Mouse (Mus musculus): Measurements from ENCODE around the gene Myo18b. TPM values are rescaled to one million over a fixed set of nuclear protein-coding genes. Genes with fewer than 3 reads are reported as not detected.

Gene Myo18b
- polyA plus RNA-seq, 1 experiment from 2014 or later = 0.69 TPM

- Histone ChIP-seq H3K36me3 (ENCODE audit: control insufficient read depth, insufficient read depth, low read length) (no peaks in the 10 kb centered on the region), H3K27ac (ENCODE audit: low read length) (no peak overlapping the region), H3K9ac (replicated peaks; ENCODE audit: low read depth, low read length) (no peak overlapping the region), H3K9me3 (ENCODE audit: control insufficient read depth, low read depth, low read length) (no peaks in the 10 kb centered on the region), H3K27me3 (ENCODE audit: control insufficient read depth, insufficient read depth, low read length) (no peaks in the 10 kb centered on the region), H3K4me2 (replicated peaks; ENCODE audit: low read depth, low read length) (no peak overlapping the region), H3K4me1 (ENCODE audit: control insufficient read depth, insufficient read depth, low read length) (no peaks in the 10 kb centered on the region), H3K4me3 (ENCODE audit: low read depth, low read length) (no peak overlapping the region)
- WGBS = 75% methylated on average over 5 of the region's 5 CpGs
- ATAC-seq (ENCODE audit: insufficient number of reproducible peaks, insufficient read depth, low FRiP score, low read depth) = no peak
These were observed 27.5 kb downstream of the Myo18b start for GRCm38 (mm10) chr5:112868620-112869019.

DNA sequence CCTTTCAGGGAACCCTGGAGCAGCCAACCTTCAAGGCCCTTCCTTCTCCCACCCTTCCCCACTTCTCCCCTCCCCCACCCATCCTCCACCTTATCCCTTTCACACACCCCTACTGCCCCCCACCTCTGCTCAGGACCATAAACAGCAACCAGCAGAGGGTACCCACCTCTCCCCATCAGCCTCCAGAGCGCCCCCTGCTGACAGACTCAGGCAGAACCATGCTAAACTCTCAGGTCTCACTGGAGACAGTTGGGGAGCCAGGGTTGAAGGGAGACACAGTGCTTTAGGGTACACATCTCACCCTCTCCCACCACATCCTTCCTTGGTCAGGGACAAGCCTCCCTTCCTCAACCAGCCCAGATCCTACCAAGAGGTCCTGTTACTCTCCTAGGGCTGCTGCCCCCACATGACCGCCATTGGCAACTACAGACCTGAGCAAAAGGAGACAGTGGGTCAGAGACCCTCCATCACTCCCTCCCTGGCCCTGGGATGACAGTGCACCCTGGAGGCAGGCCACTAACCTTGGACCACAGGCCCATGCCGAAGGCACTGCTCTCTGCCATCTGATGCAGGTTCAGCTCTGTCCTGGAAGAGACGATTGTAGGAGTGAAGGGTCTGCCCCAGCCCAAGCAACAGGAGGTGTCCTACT lies 31.3 kb downstream of the Myo18b start:
- no peaks in the 10 kb centered on the region for H3K36me3 ChIP-seq (ENCODE audit: control insufficient read depth, insufficient read depth, low read length)

GRCm38 (mm10) chr5:112859379-112860035 lies 36.7 kb downstream of the Myo18b start:
- Histone ChIP-seq H3K36me3 (ENCODE audit: control insufficient read depth, insufficient read depth, low read length) (no peaks in the 10 kb centered on the region), H3K9ac (replicated peaks; ENCODE audit: low read depth, low read length) (no peak overlapping the region), H3K27ac (ENCODE audit: low read length) (no peak overlapping the region), H3K4me3 (ENCODE audit: low read depth, low read length) (no peak overlapping the region), H3K9me3 (ENCODE audit: control insufficient read depth, low read depth, low read length) (no peaks in the 10 kb centered on the region), H3K4me1 (ENCODE audit: control insufficient read depth, insufficient read depth, low read length) (no peaks in the 10 kb centered on the region), H3K27me3 (ENCODE audit: control insufficient read depth, insufficient read depth, low read length) (no peaks in the 10 kb centered on the region), H3K4me2 (replicated peaks; ENCODE audit: low read depth, low read length) (no peak overlapping the region)
- ATAC-seq (ENCODE audit: insufficient number of reproducible peaks, insufficient read depth, low FRiP score, low read depth) = no peak
- WGBS = 47% methylated on average over 12 of the region's 12 CpGs

More for the DNA sequence above, 31.3 kb downstream of the Myo18b start:
- WGBS = 45% methylated on average over 4 of the region's 4 CpGs
- H3K4me2 ChIP-seq (replicated peaks; ENCODE audit: low read depth, low read length) = no peak overlapping the region
- no peaks in the 10 kb centered on the region for H3K27me3 ChIP-seq (ENCODE audit: control insufficient read depth, insufficient read depth, low read length)
- H3K27ac ChIP-seq (ENCODE audit: low read length) = no peak overlapping the region
- no peak for ATAC-seq (ENCODE audit: insufficient number of reproducible peaks, insufficient read depth, low FRiP score, low read depth)
- H3K4me3 ChIP-seq (ENCODE audit: low read depth, low read length) = no peak overlapping the region
- no peaks in the 10 kb centered on the region for H3K4me1 ChIP-seq (ENCODE audit: control insufficient read depth, insufficient read depth, low read length)
- no peaks in the 10 kb centered on the region for H3K9me3 ChIP-seq (ENCODE audit: control insufficient read depth, low read depth, low read length)
- H3K9ac ChIP-seq (replicated peaks; ENCODE audit: low read depth, low read length) = no peak overlapping the region

DNA sequence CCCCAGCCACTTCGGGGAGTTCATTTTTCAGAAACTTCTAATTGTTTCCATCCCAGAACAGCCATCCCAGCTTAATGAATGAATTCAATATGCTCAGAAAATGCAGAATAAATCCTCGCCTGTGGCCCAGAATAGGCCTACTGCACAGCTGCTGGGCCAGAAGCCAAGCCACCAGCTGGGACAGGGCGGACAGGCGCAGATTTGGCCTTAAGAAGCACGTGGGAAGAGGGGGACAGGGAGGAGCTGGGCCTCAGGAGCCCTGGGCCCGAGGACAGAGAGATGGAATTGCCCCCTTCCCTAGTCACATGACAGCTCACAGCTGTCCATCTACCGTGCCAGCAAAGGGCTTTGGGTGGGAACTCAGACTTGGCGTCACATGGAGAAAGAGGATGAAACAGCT lies 43.0 kb downstream of the Myo18b start:
- peaks cover 25% of the 10 kb centered on the region; the same call in 1 of the 2 replicates for H3K4me1 ChIP-seq (ENCODE audit: control insufficient read depth, insufficient read depth, low read length)
- 25% methylated on average over 8 of the region's 8 CpGs for WGBS

GRCm38 (mm10) chr5:112851389-112851788 lies 44.8 kb downstream of the Myo18b start:
- Histone ChIP-seq H3K27me3 (ENCODE audit: control insufficient read depth, insufficient read depth, low read length) (no peaks in the 10 kb centered on the region), H3K4me2 (replicated peaks; ENCODE audit: low read depth, low read length) (no peak overlapping the region), H3K27ac (ENCODE audit: low read length) (no peak overlapping the region), H3K36me3 (ENCODE audit: control insufficient read depth, insufficient read depth, low read length) (no peaks in the 10 kb centered on the region), H3K9ac (replicated peaks; ENCODE audit: low read depth, low read length) (no peak overlapping the region), H3K9me3 (ENCODE audit: control insufficient read depth, low read depth, low read length) (no peaks in the 10 kb centered on the region), H3K4me1 (ENCODE audit: control insufficient read depth, insufficient read depth, low read length) (peaks cover 25% of the 10 kb centered on the region; the same call in 1 of the 2 replicates), H3K4me3 (ENCODE audit: low read depth, low read length) (no peak overlapping the region)
- 37% methylated on average over 5 of the region's 5 CpGs for WGBS
- no peak for ATAC-seq (ENCODE audit: insufficient number of reproducible peaks, insufficient read depth, low FRiP score, low read depth)

More for the DNA sequence above, 43.0 kb downstream of the Myo18b start:
- no peak overlapping the region for H3K9ac ChIP-seq (replicated peaks; ENCODE audit: low read depth, low read length)
- H3K4me3 ChIP-seq (ENCODE audit: low read depth, low read length) = no peak overlapping the region
- no peaks in the 10 kb centered on the region for H3K27me3 ChIP-seq (ENCODE audit: control insufficient read depth, insufficient read depth, low read length)
- peak overlapping the region; percentile 71 for H3K27ac ChIP-seq (ENCODE audit: low read length)
- ATAC-seq (ENCODE audit: insufficient number of reproducible peaks, insufficient read depth, low FRiP score, low read depth) = peak; percentile 83
- H3K4me2 ChIP-seq (replicated peaks; ENCODE audit: low read depth, low read length) = 0 out of 2 replicates have a peak overlapping the region, but pooled peaks have one; percentile 3
- H3K36me3 ChIP-seq (ENCODE audit: control insufficient read depth, insufficient read depth, low read length) = no peaks in the 10 kb centered on the region
- H3K9me3 ChIP-seq (ENCODE audit: control insufficient read depth, low read depth, low read length) = no peaks in the 10 kb centered on the region

GRCm38 (mm10) chr5:112848586-112849280 lies 47.4 kb downstream of the Myo18b start:
- no peak overlapping the region for H3K4me2 ChIP-seq (replicated peaks; ENCODE audit: low read depth, low read length)

DNA sequence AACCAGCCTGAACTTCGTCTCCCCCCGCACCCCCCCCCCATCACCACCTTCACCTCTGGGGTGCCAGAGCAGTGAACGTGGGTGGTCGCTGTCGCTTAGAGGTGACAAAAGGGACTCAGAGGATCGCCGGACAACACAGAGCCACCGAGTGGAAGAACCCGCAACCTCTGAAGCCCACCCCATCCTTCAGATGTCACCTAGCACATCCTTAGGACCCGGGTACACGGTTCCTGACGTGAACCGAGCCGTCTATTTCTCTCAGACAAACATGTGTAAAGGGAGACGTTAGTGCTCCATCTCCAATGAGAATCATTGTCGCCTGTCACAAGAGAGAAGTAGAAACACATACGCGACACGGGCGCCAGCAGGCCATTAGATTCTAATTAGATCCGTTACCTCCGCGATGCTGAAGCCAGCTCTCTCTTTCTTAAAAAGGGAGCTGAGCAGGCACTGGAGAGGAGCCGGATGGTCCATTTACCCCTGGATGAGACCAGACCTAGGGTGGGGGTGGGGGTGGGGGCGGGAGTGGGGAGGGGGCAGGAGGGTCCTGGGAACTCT lies 48.1 kb downstream of the Myo18b start:
- H3K4me1 ChIP-seq (ENCODE audit: control insufficient read depth, insufficient read depth, low read length) = peaks cover 25% of the 10 kb centered on the region; the same call in 1 of the 2 replicates
- no peak for ATAC-seq (ENCODE audit: insufficient number of reproducible peaks, insufficient read depth, low FRiP score, low read depth)
- no peaks in the 10 kb centered on the region for H3K9me3 ChIP-seq (ENCODE audit: control insufficient read depth, low read depth, low read length)
- 17% methylated on average over 25 of the region's 25 CpGs for WGBS
- H3K36me3 ChIP-seq (ENCODE audit: control insufficient read depth, insufficient read depth, low read length) = no peaks in the 10 kb centered on the region
- H3K9ac ChIP-seq (replicated peaks; ENCODE audit: low read depth, low read length) = no peak overlapping the region
- H3K27ac ChIP-seq (ENCODE audit: low read length) = no peak overlapping the region
- no peak overlapping the region for H3K4me3 ChIP-seq (ENCODE audit: low read depth, low read length)
- no peaks in the 10 kb centered on the region for H3K27me3 ChIP-seq (ENCODE audit: control insufficient read depth, insufficient read depth, low read length)
- H3K4me2 ChIP-seq (replicated peaks; ENCODE audit: low read depth, low read length) = no peak overlapping the region

More at GRCm38 (mm10) chr5:112848586-112849280, 47.4 kb downstream of the Myo18b start:
- WGBS = 6% methylated on average over 16 of the region's 16 CpGs
- no peak overlapping the region for H3K9ac ChIP-seq (replicated peaks; ENCODE audit: low read depth, low read length)
- no peak overlapping the region for H3K27ac ChIP-seq (ENCODE audit: low read length)
- no peak overlapping the region for H3K4me3 ChIP-seq (ENCODE audit: low read depth, low read length)
- no peaks in the 10 kb centered on the region for H3K27me3 ChIP-seq (ENCODE audit: control insufficient read depth, insufficient read depth, low read length)
- no peak for ATAC-seq (ENCODE audit: insufficient number of reproducible peaks, insufficient read depth, low FRiP score, low read depth)
- no peaks in the 10 kb centered on the region for H3K36me3 ChIP-seq (ENCODE audit: control insufficient read depth, insufficient read depth, low read length)
- peaks cover 25% of the 10 kb centered on the region; the same call in 1 of the 2 replicates for H3K4me1 ChIP-seq (ENCODE audit: control insufficient read depth, insufficient read depth, low read length)
- H3K9me3 ChIP-seq (ENCODE audit: control insufficient read depth, low read depth, low read length) = no peaks in the 10 kb centered on the region

DNA sequence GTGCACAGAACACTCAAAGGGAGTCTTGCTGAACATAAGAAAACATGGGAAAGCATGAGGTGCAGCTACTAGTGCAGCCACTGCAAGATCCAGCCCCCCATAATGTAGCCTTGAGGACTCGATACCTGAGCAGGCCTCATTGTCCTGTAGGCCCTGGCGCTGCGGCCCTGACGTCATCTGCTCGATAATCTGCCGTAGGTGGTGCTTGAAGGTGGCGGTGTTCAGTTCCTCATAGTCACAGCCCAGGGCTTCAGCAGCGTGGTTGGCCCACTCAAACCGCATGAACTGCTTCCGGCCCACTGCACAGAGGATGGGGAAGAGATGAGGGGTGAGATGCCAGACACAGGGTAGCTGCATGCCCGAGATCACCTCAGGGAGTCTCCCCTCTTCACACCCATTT lies 50.0 kb downstream of the Myo18b start:
- Histone ChIP-seq H3K9ac (replicated peaks; ENCODE audit: low read depth, low read length) (no peak overlapping the region), H3K4me2 (replicated peaks; ENCODE audit: low read depth, low read length) (no peak overlapping the region), H3K4me3 (ENCODE audit: low read depth, low read length) (no peak overlapping the region), H3K9me3 (ENCODE audit: control insufficient read depth, low read depth, low read length) (no peaks in the 10 kb centered on the region), H3K36me3 (ENCODE audit: control insufficient read depth, insufficient read depth, low read length) (no peaks in the 10 kb centered on the region), H3K4me1 (ENCODE audit: control insufficient read depth, insufficient read depth, low read length) (0 out of 2 replicates have a peak, but pooled peaks cover 11% of the 10 kb centered on the region), H3K27ac (ENCODE audit: low read length) (no peak overlapping the region), H3K27me3 (ENCODE audit: control insufficient read depth, insufficient read depth, low read length) (no peaks in the 10 kb centered on the region)
- no peak for ATAC-seq (ENCODE audit: insufficient number of reproducible peaks, insufficient read depth, low FRiP score, low read depth)
- 89% methylated on average over 11 of the region's 11 CpGs for WGBS
